Mouse (Mus musculus): ENCODE measurements at regions not wholly inside any gene's neighbourhood (a gene's known extent, or its start where the extent isn't known, plus 50 kb on each side); places are given as distances from the start of the nearest gene placed in this dataset.

DNA sequence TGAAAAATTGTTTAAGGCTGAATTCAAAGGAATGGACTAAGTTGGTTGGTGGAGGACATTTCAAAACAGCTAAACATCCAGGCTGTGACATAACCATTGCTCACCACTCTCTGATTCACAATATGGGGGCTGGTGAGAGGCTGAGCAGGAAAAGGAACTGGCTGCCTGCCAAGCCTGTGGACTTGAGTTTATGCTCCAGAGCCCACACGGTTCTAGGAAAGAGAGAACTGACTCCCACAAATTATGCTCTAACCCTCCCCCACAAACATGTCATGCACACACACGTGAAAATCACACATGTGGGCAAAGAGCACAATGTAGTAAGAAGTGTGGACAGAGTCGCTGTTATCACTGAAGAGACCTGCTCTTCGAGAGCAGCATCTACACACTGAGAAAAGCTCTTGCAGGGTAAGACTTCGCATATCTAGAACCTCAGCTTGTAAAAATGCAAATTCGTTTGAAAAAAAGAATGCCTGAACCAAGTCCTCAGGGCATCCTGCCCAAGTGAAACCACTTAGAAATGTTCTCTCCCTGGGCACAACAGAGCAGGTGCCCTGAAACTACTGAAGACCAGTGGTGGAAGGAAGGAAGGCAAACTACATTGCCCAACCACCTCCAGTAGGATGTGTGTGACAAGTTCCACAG lies 118.9 kb upstream of the Qrfpr start:
- TF ChIP-seq CTCF (IDR thresholded peaks at IDR 0.05; ENCODE audit: low read depth) (no peak), EP300 (optimal IDR thresholded peaks at IDR 0.05) (no peak)

Measured in stomach, postnatal 0 days (tissue).